Mouse (Mus musculus) 3134 (cell line): ENCODE results near the gene Pla1a.
A peak's percentile ranks its signal among the peaks of the same experiment; 100 is the strongest.
"Not testable (repeated sequence)": the region's sequence is repeated elsewhere in the genome, so short reads cannot be mapped to it uniquely, and the experiment has no call there.

Source experiments
- DNase-seq: peaks from one replicate; pipeline ENCODE4 v3.0.0-alpha.2; 2011; ENCODE audit warnings: low spot score; ENCODE audit not compliant: insufficient read length; ENCODE audit errors: extremely low read depth

Pla1a gene

DNA sequence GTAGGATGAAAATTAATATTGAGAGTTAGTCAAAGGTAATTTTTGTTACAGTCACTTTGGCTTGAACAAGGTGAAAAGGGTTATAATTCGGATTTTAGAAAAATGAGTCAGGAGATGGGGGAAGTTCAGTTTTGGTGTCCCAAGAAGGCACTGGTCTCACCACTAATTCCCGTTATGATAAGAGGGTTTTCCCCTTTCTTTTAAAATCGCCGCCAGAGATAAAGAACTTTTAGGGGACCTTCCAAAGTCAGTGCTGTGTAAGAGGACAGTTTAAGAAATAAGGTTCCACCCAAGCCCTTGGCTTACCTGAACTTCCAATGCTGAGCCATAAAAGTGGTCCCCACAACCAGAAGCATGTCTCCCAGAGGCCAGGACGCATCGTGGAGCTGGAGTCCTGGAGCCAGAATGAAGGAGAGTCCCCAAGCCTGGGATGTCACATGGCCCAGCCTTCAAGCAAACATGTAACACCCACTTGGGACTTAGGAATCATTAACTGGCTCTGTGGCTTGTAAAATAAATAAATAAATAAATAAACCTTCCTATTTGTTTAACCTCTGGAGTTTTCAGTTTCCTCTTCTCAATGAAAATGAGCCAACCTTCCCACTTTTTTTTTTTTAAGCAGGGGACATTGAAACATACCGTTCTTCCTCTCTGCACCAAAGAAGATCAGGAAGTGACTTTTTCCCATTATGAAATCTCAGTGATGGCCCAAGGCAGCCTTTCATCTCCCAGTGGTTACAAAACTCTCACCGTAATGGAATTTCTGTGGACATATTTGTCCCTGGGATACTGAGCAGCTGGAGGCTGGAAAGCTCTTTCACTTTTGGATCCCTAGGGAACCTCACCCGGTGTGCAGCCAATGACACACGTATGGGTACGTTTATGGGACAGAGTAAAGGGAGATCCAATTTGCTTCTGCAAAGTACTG is at the start of gene Pla1a:
Pla1a (minus strand) TSS at position 648 of the 928 bp plus-strand sequence.
- DNase-seq, result peak; percentile 66

DNA sequence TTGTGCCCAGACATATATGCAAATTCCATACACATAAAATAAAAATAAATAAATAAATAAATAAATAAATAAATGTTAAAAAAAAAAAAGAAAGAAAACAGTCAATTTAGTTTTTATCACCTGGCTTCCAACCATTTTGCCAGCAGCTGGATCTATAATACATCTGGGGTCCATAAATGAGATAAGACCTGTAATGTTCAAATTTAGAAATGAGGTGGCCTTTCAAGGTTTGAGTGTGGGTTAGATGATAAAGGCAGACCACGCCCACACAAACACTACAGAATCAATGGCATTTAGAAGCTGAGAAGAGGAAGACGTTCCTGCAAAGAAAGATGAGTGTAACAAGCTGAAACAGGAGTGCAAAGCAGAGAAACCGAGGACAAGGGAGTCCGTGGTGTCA is 48.4 kb upstream of the Pla1a start:
- DNase-seq, result no peak

DNA sequence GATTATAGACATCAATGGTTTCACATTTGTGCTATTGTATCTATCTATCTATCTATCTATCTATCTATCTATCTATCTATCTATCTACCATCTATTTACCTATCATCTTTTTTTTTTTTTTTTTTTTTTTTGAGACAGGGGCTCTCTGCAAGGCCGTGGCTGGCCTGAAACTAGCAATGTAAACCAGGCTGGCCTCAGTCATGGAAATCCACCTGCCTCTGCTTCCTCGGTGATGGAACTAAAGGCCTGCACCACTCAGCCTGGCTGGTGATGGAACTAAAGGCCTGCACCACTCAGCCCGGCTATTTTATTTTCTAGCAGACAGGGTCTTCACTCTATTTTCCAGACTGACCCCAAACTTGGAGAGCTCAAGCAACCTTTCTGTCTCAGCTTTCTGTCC is 45.4 kb upstream of the Pla1a start:
- no peak for DNase-seq

DNA sequence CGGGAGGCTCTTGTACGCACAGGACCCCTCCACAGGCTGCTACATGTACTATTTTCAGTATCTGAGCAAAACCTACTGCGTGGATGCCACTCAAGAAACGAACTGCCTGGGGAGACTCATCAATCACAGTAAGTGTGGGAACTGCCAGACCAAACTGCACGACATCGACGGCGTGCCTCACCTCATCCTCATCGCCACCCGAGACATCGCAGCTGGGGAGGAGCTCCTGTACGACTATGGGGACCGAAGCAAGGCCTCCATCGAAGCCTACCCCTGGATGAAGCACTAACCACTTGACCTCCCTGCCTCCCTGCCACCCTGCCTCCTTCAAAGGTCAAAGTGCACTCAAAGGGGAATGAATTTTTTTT is 44.3 kb upstream of the Pla1a start:
- DNase-seq, result not testable (repeated sequence)

DNA sequence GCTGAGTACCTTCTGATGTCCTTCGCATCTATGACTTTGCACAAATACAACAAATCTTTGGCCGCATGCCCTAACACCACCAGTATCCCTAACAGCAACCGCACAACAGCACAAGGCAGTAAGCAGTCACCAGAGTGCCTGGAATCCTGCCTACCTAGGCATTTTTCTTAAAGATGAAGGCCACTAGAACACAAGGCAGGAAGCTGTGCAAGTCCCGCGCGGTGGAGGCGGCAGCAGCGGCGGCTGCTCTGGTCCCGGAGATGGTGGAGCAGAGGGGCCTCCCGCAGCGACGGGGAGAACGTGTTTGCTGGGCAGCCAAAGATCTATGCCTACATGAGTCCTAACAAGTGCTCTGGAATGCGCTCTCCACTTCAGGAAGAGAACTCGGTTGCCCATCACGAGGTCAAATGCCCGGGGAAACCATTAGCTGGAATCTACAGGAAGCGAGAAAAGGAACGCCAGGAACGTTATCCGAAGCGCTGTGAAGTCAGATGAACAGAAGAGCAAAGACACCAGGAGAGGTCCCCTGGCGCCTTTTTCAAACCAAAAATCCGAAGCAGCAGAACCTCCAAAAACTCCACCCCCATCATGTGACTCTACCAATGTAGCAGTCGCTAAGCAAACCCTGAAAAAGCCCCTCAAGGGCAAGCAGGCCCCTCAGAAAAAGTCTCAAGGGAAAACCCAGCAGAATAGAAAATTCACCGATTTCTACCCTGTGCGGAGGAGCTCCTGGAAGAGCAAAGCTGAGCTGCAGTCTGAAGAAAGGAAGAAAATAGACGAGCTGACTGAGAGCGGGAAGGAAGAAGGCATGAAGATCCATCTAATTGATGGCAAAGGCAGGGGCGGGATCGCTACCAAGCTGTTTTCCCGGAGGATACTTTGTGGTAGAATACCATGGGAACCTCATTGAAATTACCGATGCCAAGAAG is 43.6 kb upstream of the Pla1a start:
- DNase-seq, result no peak

DNA sequence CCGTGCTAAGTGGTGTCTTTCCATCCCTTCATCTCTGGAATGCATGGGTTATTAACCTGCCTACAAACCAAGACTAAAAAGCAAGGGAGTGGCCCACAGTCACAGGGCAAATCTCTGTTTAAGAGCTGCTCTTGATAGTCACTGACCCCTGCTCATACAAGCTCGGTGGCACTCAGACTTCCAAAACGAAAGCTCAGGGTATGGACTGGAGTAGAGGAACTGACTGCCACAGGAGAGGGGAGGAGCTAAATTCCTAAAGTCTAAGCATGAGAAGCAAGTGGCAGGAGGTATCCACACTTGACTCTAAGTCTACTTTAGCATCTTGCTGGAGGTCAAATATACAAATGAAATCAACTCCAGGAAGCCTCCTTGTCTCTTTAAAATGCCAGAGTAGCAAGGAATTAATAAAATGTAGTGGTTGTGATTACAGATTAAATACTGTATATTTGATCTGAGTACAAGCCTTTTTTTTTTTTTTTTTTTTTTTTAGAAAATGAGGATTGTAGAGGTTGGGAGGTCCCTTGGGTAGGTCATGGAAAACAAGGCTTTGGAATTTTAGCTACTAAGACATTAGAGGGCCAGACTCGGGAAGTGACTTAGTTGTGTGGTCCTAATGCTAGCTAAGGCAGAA is 42.9 kb upstream of the Pla1a start:
- no peak for DNase-seq

DNA sequence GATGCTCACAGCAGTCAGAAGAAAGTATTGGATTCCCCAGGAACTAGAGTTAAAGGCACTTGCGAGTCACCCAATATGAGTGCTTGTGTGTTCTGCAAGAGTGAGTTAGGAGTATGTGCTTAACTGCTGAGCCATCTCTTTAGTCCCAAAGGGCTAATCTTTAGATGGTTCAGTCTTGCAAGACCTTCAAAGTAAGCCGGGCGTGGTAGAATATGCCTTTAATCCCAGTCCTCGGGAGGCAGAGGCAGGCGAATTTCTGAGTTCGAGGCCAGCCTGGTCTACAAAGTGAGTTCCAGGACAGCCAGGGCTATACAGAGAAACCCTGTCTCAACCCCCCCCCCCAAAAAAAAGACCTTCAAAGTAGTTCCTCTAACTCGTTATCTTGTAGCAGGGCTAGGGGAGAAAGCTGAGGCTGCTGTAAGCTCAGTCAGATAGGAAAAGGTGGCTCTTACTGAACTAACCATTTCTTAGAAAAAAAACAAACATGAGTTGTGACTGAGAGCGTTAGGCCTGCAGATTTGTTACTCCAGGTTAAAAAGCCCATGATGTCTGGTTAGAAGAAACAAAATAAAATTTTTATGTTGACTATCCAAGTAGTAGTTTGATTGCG is 41.8 kb upstream of the Pla1a start:
- DNase-seq, result no peak

DNA sequence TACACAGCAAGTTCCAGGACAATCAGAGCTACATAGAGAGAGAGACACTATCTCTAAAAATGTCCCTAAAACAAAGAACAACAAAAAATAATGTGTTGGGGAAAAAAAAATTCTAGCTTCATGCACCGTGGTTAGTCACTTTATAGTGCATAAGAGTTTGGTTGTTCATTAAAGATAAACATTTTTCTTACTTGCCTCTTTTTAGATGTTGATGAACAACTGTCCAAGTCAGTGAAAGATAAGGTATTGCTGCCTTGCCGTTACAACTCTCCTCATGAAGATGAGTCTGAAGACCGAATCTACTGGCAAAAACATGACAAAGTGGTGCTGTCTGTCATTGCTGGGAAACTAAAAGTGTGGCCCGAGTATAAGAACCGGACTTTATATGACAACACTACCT is 40.7 kb upstream of the Pla1a start:
- DNase-seq, result no peak

DNA sequence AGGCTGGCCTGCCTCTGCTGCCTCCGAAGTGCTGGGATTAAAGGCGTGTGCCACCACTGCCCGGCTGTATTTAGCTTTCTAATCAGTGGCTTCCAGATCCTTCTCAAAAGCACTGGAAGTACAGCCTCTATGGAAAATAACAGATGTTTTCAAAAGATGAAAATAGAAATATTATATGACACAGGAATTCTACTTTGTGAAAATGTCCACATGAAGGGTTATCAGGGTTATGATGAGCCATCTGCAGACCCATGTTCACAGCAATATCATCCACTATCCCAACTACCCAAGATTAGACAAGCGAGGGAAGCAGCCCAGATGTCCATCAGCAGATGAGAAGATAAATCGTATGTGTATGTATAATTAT is 39.5 kb upstream of the Pla1a start:
- no peak for DNase-seq

DNA sequence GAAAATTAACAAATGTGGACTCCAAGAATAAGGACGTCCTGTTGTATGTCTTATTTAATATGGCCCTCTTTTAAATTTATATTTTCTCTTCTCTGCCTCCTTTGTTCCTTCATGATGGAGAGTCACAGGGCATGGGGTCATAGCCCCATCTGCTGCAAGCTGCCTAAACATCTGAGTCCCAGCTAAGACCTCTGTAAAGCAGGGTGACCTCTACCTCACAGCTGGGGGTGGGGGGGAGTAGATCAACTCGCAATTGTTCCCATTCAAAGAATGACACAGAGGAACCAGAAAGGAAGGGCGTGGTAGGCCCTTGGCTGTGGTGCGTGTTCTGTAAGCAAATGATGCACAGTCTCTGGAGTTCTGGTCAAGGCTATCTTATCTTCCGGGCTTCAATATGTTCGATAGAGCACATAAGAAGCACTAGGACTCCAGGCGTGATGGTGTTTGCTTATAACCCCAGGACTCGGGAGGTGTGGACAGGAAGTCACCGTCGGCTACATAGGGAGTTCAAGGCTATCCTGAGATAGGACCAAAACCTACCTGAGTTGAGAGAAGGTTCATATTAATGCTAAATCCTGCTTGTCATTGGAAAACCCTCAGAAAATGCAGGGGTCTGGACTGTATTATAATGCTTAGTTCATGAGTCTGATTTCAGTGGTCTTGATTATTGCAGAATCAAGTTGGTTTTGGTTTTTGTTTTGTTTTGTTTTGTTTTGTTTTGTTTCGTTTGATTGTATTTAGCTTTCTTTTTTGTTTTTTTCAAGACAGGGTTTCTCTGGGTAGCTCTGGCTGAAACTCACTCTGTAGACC is 39.0 kb upstream of the Pla1a start:
- no peak for DNase-seq

DNA sequence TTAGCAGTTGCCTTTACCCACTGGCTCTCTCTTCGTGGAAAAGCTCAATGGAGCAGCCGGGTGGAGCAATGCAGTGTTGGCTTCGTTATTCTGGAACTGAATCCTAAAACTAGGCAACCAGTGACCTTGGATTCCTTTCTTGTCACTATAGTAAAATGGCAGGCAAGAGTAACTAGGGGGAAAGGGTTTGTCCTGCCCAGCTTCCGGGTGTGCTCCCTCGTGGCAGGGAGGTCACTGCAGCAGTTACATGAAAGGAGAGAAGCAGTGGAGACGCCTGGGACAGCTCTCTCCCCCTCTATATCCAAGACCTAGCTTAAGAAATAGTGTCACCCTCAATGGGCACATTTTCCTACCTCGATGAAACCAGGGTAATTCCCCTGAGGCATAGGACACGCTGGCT is 36.5 kb upstream of the Pla1a start:
- DNase-seq, result no peak

DNA sequence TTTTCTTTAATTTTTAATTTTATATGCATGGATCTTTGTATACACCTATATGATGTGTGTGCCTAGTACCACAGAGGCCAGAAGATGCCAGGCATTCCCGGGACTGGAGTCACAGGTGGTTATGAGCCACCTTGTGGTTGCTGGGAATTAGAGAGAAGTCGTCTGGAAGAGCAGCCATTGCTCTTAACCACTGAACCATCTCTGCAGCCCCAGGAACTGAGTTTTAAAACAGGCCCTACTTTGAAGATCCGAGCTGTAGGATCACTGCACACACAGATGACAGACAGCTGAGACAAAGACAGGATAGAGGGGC is 35.7 kb upstream of the Pla1a start:
- DNase-seq, result no peak

DNA sequence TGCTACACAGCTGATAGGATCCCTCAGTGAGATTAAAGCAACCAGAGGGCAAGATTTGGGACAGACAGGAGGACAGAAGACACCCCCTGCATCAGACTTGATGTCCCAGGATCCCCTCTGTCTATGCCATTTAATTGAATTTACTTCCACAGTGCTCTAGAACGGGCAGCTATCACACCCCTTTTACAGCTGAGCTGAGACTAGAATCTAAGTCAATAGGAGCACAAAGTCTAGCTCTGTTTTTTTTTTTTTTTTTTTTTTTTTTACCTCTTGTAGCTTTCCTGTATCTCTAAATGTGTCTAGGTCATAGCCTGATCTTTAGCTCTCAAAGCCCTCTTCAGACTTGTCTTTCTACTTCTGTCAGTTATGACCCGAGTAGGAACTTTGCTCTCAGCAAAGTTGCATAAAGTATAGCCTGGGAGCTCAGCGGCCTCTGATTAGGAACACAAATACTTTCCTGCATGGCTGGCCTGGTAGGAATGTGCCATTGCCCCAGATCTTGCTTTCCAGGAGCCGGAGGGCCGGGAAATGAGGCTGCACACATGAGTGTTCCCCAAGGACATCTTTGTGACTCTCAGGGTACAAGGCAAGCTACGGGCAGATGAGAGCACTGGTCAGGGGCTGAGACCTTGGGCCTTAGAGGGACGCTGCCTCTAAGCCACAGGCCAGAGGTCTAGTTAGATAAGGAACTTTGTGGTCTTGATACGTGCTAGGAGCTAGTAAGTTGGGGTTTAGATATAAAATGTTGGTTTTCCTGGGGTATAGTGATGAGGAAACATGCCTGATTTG is 35.2 kb upstream of the Pla1a start:
- DNase-seq, result no peak

DNA sequence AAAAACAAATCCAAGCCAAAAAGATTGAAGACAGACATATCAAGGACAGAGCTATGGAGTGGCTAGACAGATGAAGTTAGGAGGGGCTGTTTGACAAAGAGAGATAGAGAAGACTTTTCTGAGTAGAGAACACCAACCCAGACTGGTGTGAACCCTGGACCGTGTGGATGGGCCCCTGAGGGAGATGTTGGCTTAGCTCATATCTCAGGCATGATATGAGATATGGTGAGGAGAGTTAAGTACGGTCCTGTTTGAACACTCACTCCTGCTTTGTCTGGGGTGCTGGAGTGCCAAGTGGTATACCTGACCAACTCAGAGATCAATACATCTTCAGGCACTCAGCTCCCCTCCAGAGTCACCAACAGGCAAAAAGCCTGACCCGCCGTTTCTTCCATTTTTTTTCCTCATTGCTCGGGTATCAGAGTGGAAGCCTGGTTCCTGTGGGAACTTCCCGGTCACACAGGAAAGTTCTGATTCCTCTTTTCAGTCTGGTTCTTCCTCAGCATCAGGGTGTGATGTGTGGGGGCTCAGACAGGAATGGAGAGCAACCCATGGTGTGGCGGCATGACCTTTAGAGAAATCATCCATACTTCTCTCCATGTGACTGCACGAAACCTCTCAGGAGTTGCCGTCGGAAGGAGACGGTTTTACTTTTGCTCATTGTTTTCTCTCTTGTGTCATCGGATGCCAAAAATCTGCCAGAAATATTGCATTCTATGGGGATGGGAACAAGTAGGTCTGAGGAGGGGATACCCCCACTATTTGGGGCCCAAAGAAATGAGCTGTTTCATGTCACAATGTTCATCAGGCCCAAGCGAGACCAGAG is 34.4 kb upstream of the Pla1a start:
- no peak for DNase-seq

DNA sequence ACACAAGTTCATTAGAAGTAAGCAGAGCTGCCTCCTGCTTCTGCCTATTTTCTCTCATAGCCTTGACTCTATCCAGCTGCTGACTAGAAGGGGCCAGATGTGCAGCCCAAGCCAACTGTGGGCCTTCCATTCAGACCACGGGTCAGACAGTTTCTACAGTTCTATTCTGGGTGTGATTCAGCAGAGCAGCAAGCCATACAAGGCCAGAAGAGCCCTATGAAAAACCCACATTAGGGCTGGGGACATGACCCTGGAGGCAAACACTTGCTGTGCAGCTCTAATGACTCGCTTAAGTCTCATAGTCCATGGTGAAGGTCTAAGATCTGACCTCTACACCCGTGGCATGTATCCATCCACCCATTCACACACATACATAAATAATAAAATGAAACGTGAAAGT is 33.1 kb upstream of the Pla1a start:
- DNase-seq, result no peak

DNA sequence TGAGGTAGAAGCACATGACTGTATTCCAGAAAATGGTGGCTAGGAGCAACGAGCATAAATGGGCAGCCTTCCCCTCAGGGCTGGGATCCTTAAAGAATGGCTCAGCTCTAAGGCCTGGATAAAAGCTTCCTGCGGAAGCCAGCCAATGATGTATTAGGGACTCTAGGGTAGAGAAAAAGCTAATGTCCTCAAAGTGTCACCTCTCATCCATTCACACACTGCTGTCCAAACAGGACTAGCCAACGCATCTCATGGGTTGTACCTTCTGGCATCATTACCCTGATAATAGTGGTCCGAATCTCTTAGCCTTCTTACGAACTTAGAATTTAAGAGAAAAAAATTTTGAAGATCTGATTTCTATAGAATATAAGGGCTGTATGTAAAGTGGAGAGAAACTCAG is 30.4 kb upstream of the Pla1a start:
- DNase-seq, result no peak

DNA sequence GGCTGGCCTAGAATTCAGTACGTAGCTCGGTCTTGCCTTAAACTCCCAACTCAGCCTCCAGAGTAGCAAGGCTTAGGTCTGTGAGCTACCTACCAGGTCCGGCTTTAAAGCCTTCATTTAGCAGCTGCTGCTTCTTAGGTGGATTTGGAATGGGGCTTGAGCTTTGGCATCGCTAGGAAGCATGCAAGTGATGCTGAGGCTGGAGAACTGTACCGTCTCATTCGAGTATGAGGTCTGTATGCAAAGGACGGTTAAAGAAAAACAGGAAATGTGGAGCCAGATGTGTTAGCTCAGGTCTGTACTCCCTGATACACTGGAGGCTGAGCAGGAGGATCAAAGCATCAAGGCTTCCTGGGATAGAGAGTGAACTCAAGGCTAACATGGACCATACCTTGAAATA is 29.2 kb upstream of the Pla1a start:
- no peak for DNase-seq

DNA sequence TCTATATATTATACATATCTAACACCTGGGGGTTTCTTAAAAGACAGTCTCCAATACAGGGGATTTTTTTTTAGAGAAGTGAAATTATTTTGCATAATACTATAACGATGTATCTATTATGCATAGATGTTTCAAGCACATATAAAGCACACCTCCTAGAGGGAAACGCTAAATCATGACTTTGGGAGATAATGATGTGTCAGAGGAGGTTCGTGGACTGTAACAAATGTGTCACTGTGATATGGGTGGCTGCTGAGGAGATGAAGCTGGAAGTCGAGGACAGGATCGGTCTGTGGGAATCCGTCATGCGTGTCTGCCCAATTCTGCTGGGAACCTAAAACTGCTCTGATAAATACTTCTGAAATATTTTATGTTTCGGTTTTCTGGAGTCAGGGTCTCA is 28.8 kb upstream of the Pla1a start:
- no peak for DNase-seq

DNA sequence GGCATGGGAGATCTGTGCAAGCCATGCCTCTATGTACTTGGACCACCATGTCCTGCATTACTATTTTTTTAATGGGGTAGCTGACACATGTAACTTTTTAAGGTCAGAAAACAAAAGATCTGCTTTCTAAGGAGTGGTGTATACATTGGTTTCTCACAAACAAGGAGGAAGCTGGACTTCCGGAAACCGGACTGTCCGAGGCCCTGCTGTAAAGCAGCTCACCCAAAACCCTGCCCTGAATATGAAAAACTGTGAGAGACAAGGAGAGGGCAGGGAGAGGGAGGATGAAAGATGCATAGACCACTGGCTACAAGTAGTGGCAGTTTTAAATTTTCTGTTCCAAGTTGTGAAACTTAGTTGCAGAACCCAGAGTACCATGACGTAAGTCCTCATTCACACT is 27.0 kb upstream of the Pla1a start:
- DNase-seq, result no peak
